Mouse (Mus musculus) bone marrow macrophage, adult 2 months (primary cell): ENCODE data around the gene Gm42906.

Source experiments
- CTCF ChIP-seq: IDR thresholded peaks from 2 replicates; pipeline ENCODE4 v1.5.1; 2012; ENCODE audit warnings: low read depth, mild to moderate bottlenecking, low read length, moderate library complexity
- POLR2A ChIP-seq: IDR thresholded peaks from 2 replicates; pipeline ENCODE4 v1.6.1; 2012; ENCODE audit warnings: mild to moderate bottlenecking, low read depth, low read length, borderline replicate concordance

GRCm38 (mm10) chr5:151142241-151142640, 285.7 kb downstream of the Gm42906 start:
- TF ChIP-seq CTCF, result peak; percentile 18; the same call in 1 of the 2 replicates
- no peak for TF ChIP-seq POLR2A
